Mouse (Mus musculus) right cerebral cortex, adult 18-20 months (tissue): ENCODE measurements around the gene Sgta.

Experiments
- DNase-seq: peaks from one replicate; pipeline ENCODE4 v3.0.0; 2022; ENCODE audit warnings: mixed read lengths

The Sgta gene

DNA sequence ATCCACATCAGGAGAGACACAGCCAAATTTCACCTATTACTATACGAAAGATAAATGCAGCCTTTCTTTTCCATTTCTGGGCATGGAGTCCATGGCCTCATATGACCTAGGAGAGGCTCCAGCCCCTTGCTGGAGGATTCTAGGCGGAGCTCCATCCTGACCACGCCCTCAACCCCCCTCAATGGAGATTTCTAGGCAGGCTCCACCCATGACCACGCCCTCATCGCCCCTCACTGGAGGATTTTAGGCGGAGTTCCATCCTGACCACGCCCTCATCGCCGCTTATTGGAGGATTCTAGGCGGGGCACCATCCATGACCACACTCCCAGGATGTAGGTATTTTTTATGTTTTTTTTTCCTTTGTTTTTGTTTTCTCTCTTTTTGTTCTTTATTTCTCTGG, 41.7 kb downstream of the Sgta start:
- no peak for DNase-seq

DNA sequence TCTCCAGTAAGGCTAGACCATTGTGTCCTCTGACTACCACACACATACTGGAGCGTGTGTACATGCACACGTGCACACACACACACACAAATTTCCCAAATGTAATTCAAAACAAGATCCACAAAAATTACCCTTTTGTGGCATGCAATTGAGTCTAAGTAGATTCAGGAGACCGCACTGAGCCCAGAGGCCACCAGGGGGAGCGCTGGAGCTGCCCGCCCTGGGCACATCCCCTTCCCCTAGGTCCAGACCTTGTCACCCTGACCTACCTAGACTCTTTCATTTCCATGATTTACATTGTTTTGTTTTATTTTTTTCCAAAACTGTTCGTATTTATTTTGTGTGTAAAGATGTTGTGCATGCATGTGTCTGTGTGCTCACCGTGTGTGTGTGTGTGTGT, 43.3 kb downstream of the Sgta start:
- no peak for DNase-seq

DNA sequence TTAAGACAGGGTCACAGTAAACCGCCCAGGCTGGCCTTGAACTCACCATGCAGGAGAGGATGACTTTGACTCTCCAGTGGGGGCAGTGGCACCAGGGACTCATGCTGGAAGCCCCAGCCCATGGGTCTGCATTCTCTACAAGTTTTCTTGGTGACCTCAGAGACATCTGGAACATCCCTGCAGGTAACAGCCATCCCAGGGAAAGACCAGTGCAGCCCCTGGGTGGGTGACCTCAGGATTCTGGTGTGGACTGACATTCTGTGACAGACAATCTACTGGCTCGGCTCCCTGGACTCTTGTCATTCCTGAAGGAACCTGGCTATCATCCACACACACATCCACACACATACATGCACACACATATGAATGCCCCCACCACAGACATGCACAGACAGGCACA, 44.3 kb downstream of the Sgta start:
- DNase-seq, result no peak

DNA sequence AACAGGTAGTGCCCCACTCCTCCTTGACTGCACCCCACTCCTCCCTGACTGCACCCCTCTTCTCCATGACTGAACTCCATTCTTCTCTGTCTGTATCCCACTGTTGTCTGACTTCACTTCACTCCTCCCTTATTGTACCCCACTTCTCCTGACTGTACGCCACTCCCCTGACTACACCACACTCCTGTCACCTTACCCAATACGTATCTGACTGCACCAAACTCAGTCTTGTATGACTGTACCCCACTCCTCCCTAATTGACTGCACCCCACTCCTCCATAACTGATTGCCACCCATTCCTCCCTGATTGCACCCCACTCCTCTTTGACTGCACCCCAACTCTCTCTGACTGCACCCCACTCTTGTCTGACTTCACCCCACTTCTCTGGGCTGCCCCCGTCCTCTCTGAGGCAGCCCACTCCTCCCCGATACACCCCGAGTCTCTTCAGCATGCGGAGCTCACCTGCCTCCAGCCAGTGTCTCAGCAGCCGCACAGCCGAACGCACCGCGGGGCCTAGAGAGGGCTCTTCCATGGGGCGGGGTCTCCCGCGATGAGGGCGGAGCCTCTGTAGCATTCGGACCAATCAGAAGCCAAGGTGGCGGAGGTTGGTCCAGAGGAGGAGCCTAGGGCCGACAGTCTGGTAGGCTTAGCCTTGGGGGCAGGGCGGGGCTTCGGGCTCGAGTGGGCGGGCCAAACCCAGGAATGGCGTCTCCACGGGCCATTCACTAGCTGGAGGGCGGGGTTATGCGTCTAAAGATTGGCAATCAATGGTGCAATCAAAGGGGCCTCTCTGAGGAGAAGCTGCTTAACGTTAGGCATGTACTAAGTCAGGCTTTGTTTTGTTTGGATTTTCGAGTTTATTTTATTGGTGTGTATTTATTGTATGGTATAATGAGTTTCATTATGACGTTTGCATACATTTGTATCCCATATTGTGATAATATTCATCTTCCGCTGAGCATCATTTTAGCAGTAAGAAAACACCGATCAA, 45.3 kb downstream of the Sgta start, which contains the start of gene Gng7:
TSS of gene Gng7 (minus strand) at position 553 of the 992 bp plus-strand sequence.
- DNase-seq, result peak; percentile 97

DNA sequence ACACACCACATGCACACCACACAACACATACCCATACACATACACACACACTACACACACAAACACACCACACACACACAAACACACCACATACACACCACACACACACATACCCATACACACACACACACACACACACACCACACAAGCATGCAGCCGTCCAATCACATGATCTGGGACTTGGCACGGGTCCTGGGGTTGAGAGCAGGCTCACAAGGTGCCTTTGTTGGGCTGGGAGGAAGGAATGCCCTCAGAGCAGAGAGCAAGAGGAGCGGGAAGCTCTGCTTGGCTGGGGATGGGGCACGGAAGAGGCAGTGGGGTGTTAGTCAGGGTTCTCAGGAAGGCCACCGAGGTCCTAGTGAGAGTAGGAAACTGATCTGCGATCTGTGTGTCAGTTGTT, 49.1 kb downstream of the Sgta start:
- peak; percentile 48 for DNase-seq

DNA sequence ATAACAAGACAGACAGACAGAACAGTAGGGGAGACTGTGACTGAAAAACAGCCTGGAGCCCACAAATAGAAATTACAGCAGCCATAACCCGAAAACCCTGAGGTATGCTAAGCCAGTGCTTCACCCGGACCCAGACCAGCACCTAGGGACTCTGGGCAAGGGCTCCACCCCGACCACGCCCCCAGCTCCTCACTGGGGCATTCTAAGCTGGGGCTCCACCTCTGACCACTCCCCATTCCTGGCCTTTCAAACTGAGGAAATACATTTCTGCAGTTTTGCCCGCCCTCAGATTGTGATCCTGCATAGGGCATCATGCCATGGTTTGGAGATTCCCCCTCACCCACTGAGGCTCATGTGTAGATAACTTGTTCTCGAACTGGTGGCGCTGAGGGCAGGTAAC, 52.7 kb downstream of the Sgta start:
- DNase-seq, result no peak

DNA sequence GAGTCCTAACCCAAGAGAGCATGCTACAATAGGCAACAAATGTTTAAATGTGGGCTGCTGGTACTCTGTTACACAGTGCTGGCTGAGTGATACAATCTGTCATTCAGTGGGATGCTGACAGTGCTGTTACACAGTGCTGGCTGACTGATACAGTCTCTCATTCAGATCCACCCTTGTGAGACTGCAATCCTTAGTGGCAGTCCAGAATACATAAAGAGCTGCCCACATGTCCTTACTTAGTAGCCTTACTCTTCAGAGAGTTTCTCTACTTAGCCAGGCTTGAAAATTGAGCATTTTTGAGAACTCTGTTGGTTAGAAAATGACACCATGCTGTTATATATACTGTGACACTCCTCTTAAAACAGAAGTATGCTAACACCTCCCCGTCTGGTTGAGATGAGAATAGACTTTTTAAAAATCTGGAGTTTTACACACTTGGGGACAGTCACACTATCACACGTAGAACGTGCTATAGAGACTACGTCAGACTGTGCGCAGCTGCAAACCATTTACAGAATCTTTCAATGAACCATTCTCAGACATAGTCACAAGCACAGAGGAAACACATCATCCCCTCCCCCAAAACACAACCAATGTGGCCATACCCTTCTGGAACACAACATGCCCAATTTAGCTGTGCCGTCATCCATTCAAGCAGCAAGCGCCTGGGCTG, 53.8 kb downstream of the Sgta start:
- DNase-seq, result peak; percentile 64

DNA sequence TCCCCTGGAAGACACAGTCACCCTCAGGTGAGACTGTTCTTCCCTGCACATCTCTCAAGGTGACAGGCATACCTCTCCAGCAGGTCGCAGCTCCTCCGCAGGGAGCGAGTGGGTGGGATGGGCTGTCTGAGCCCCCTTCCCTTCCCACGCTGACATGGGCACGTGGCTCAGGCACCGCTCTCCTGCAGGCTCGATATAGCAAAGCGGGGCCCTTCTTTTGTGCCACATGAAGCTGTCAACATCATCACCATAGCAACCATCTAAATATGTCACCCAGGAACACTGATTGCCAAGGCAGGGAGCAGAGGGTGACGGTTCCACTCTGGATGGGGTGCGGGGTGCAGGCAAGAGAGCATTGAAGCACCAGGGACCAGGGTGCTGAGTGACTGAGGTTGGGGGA, 58.8 kb downstream of the Sgta start:
- DNase-seq, result peak; percentile 85

DNA sequence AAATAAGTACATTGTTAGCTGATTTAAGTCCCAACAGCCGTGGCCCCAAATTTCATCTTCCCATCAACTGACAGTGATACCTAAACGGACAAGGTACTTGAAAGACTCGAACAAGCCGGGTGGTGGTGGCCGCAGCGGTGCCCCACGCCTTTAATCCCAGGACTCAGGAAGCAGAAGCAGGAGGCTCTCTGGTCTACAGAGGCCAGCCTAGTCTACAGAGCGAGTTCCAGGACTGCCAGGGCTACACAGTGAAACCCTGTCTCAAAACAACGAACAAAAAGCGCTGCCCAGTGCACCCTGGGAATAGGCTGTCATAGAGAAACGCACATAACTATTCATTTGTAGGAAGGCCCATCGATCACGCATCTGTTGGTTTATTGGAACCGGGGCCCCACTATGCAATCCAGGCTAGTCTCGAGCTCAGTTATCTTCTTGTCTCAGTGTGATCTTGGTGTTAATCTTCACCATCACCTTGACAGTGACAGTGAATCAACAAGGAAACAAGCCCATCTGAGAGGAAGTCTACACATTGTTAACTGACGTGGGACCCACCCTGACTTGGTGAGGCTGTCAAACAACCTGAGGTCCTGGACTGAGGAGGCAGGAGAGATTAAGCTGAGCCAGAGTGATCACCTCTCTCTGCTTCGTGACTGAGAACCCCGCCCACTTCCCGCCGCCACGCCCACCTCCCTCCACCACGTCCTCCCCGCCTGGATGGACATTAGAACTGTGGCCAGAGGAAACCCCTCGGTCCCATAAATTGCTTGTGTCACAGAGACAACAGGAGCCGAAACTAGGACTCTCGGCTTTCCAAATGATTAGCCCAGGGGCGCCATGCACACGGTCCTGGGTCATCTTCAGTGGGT, 59.6 kb downstream of the Sgta start:
- DNase-seq, result no peak

DNA sequence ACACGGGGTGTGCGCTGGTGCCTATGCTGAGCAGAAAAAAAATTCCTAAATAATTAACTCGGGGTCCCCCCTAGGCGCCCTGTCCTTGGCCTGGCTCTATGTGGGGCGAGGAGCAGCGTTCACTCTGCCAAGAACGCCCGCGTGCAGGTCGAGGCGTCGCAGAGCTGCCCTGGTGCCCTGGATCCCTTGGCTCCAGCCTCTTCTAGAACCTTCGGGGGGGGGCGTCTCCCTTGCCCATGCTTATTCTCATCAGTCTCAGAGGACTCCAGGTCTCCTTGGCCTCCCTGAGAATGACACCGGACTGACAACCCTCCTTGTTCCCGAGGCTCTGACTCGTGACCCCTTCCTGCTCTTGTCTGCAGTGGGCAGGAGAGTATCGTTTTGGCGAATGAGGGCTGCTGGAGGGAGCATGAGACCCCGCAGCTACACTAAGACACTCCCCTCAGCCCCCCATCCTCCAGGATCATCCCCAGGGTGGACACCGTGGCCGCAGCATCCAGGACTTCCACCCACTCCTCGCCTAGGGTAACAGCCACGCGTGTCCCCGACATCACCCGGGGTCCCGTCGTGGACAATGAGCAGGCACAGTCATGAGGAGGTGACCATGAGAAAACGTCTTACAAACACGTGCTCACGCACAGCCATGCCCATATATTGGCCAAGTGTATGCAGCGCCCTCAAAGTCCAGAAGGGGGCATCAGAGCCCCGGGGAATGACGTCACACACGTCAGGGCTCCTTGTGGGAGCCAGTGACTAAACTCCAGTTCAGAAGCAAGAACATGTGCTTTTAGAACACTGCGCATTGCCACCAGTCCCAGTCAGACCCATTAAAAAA, 60.4 kb downstream of the Sgta start:
- peak; percentile 90 for DNase-seq

DNA sequence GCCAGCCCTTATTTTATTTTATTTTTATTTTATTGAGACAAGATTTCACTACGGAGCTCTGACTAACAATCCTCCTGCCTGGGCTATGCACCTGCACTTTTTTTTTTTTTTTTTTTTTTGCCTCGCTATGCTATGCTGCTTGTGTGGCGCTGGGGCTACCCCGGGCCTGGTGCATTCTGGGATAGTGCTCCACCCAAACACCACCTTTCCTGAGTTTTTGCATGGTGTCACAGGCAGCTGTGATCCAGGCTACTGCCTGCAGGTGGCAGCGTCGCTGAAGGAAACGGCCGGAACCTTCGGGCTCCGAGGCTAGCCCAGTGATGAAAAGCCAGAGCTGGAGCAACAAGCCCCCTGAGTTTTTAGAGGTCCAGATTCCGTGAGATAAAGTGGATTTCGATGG, 61.2 kb downstream of the Sgta start:
- DNase-seq, result no peak

DNA sequence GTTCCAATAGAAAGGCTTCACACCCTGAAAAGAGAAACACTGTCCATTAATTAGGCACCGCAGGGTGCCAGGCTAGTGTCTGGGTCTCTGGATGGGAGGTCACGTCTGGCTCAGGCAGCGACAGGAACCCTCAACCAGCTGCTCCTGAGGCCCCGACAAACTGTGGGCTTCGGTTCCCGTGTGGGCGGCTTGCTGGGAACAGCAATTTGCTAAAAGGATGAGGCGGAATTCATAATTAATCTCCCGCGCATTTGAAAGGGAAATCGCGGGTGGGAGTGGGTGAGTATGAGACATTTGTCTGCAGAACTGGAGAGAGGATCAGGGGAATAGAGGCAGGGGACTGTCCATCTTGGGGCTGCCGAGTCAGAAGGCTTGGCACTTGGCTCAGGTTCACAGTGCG, 62.0 kb downstream of the Sgta start:
- DNase-seq, result peak; percentile 77

DNA sequence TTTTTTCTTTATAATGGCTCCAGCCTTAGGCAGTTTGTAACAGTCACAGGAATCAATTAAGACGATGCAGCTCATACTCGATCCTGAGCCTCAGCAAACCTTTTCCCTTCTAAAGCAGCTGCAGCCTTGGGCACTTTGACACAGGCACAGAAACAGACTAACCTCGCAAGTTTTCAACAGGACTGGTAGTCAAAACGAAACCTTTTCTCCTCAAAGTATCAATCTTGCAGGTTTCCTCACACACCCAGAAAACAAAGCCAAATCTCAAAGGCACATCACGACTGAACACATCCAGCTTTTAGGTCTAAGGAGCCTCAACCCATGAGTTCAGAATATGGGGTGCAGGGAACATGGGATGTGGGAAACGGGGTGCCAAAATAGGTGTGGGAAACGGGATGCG, 62.6 kb downstream of the Sgta start:
- DNase-seq, result no peak

DNA sequence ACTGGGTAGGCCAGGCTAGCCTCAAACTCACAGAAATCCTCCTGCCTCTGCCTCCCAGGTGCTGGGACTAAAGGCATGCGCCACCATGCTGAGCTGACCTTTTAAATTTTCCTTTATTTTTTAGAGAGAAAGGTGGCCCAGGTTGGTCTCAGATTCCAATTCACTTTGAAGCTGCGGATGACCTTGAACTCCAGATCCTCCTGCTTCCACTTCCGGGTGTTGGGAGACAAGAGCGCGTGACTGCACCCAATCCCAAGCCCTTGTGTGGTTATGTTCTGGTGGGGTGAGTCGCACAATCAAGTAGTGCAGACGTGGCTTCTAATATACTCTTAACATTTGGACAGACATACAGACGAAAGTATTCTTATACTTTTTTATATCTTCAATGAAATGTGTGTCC, 63.5 kb downstream of the Sgta start:
- no peak for DNase-seq

DNA sequence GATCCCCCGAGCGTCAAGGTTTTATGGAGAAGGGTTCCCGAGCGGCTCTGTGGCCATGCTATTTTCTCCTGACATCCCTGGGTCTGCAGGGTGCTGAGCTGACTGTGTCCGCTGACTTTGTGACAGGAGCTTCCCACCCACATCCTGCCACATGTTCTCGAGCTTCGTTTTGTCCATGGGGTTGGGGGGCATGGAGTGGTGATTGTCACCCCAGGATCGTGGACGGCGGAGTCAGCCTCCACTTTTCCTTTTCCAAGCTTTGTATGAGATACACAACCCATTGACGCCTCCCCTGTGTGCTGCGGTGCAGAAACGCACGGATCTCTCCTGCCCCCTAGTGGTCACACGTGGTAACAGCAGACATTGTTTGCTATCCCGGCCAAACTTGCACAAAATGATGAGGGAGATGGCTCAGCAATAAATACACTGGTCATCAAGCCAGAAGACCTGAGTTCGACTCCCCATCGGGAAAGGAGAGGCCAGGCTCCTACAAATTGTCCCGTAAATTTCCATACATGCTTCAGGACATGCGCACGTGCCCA, 64.8 kb downstream of the Sgta start:
- peak; percentile 85 for DNase-seq

DNA sequence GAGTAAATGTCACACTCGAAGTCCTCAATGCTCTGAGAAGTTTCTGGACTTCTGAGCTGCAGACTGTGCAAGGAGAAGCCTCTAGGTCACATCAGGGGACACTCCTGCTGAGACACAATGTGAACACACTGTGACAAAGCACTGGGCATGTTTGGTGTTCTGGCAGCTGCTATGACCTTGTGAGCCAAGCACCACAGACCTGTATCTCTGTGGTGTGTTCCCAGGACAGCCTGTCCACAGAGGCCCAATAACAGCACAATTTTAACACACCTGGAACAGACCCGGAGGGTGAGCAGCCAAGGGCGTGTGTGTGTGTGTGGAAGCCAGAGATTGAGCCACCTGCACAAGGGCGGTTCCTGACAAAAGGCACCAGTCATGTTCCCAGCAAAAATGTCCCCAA, 65.4 kb downstream of the Sgta start:
- no peak for DNase-seq
